Mouse (Mus musculus): ENCODE results near the gene Hnrnph3. TPM values are rescaled to one million over a fixed set of nuclear protein-coding genes. Genes with fewer than 3 reads are reported as not detected.

Hnrnph3 gene
- polyA plus RNA-seq (2016; fragmentation: Nextera tagmentation; extraction: Ambion mirVana) = 37.0 and 43.2 TPM in 2 replicates

GRCm38 (mm10) chr10:63023749-63024579 lies at the start of gene Hnrnph3, which contains the start of gene Pbld2:
Hnrnph3 (minus strand) TSS chr10:63024217.
Pbld2 (plus strand) TSS chr10:63024315.
- under 1% methylated on average over 67 of the region's 69 CpGs for WGBS (ENCODE audit: insufficient replicate concordance)

GRCm38 (mm10) chr10:63065988-63066387 lies 42.0 kb upstream of the Hnrnph3 start:
- H3K9ac ChIP-seq = no peak overlapping the region
- 13% methylated on average over 5 of the region's 5 CpGs for WGBS (ENCODE audit: insufficient replicate concordance)
- no peaks in the 10 kb centered on the region for H3K27me3 ChIP-seq (replicated peaks)
- H3K36me3 ChIP-seq = no peaks in the 10 kb centered on the region
- H3K4me3 ChIP-seq = no peak overlapping the region
- H3K4me2 ChIP-seq = no peak overlapping the region
- no peaks in the 10 kb centered on the region for H3K4me1 ChIP-seq
- ATAC-seq = peak; percentile 44
- no peaks in the 10 kb centered on the region for H3K9me3 ChIP-seq (replicated peaks)
- no peak overlapping the region for H3K27ac ChIP-seq

More at GRCm38 (mm10) chr10:63023749-63024579, at the start of gene Hnrnph3, which contains the start of gene Pbld2:
- no peaks in the 10 kb centered on the region for H3K27me3 ChIP-seq (replicated peaks)
- ATAC-seq = peak; percentile 92
- H3K9me3 ChIP-seq (replicated peaks) = no peaks in the 10 kb centered on the region
- H3K4me2 ChIP-seq = peak within 1 kb of the TSS; percentile 88
- peak within 1 kb of the TSS; percentile 98 for H3K9ac ChIP-seq
- H3K36me3 ChIP-seq = no peaks in the 10 kb centered on the region; the same call in 1 of the 2 replicates
- peak within 1 kb of the TSS; percentile 99 for H3K27ac ChIP-seq
- H3K4me1 ChIP-seq = peaks cover 44% of the 10 kb centered on the region
- peak within 1 kb of the TSS; percentile 95 for H3K4me3 ChIP-seq

- Histone ChIP-seq H3K9me3 (replicated peaks) (no peaks in the 10 kb centered on the region), H3K27me3 (replicated peaks) (no peaks in the 10 kb centered on the region), H3K4me1 (no peaks in the 10 kb centered on the region), H3K4me2 (no peak overlapping the region), H3K36me3 (no peaks in the 10 kb centered on the region), H3K27ac (no peak overlapping the region), H3K4me3 (no peak overlapping the region), H3K9ac (no peak overlapping the region)
- ATAC-seq = no peak
- 56% methylated on average over 8 of the region's 8 CpGs for WGBS (ENCODE audit: insufficient replicate concordance)
Observed at GRCm38 (mm10) chr10:63065561-63065960, 41.5 kb upstream of the Hnrnph3 start.

- H3K36me3 ChIP-seq = no peaks in the 10 kb centered on the region
Observed at GRCm38 (mm10) chr10:63064516-63064915, 40.5 kb upstream of the Hnrnph3 start.

GRCm38 (mm10) chr10:63063365-63063764 lies 39.3 kb upstream of the Hnrnph3 start:
- WGBS (ENCODE audit: insufficient replicate concordance) = 67% methylated on average over 7 of the region's 7 CpGs
- Histone ChIP-seq H3K4me1 (no peaks in the 10 kb centered on the region), H3K4me2 (no peak overlapping the region), H3K27ac (no peak overlapping the region), H3K4me3 (no peak overlapping the region), H3K36me3 (no peaks in the 10 kb centered on the region), H3K9me3 (replicated peaks) (no peaks in the 10 kb centered on the region), H3K27me3 (replicated peaks) (no peaks in the 10 kb centered on the region), H3K9ac (no peak overlapping the region)
- ATAC-seq = peak; percentile 33; the same call in 1 of the 2 replicates

More at GRCm38 (mm10) chr10:63064516-63064915, 40.5 kb upstream of the Hnrnph3 start:
- Histone ChIP-seq H3K4me1 (no peaks in the 10 kb centered on the region), H3K4me3 (no peak overlapping the region), H3K27me3 (replicated peaks) (no peaks in the 10 kb centered on the region), H3K27ac (no peak overlapping the region), H3K9ac (no peak overlapping the region), H3K4me2 (no peak overlapping the region), H3K9me3 (replicated peaks) (no peaks in the 10 kb centered on the region)
- no peak for ATAC-seq
- WGBS (ENCODE audit: insufficient replicate concordance) = 69% methylated on average over 9 of the region's 9 CpGs

GRCm38 (mm10) chr10:63062696-63063095 lies 38.7 kb upstream of the Hnrnph3 start:
- Histone ChIP-seq H3K4me3 (no peak overlapping the region), H3K27me3 (replicated peaks) (0 out of 2 replicates have a peak, but pooled peaks cover 3% of the 10 kb centered on the region), H3K9ac (no peak overlapping the region), H3K36me3 (no peaks in the 10 kb centered on the region), H3K27ac (no peak overlapping the region), H3K4me2 (no peak overlapping the region), H3K9me3 (replicated peaks) (no peaks in the 10 kb centered on the region), H3K4me1 (no peaks in the 10 kb centered on the region)
- ATAC-seq = no peak
- WGBS (ENCODE audit: insufficient replicate concordance) = 79% methylated on average over 5 of the region's 5 CpGs

GRCm38 (mm10) chr10:63061266-63061665 lies 37.2 kb upstream of the Hnrnph3 start:
- Histone ChIP-seq H3K4me2 (no peak overlapping the region), H3K4me3 (no peak overlapping the region), H3K27ac (no peak overlapping the region), H3K36me3 (no peaks in the 10 kb centered on the region), H3K9ac (no peak overlapping the region), H3K27me3 (replicated peaks) (peaks cover 15% of the 10 kb centered on the region; the same call in 1 of the 2 replicates), H3K9me3 (replicated peaks) (no peaks in the 10 kb centered on the region), H3K4me1 (no peaks in the 10 kb centered on the region)
- ATAC-seq = 0 out of 2 replicates have a peak, but pooled peaks have one; percentile 48
- WGBS (ENCODE audit: insufficient replicate concordance) = 61% methylated on average over 12 of the region's 12 CpGs

- Histone ChIP-seq H3K9ac (no peak overlapping the region), H3K36me3 (no peaks in the 10 kb centered on the region), H3K4me2 (no peak overlapping the region), H3K9me3 (replicated peaks) (no peaks in the 10 kb centered on the region), H3K4me3 (no peak overlapping the region), H3K4me1 (no peaks in the 10 kb centered on the region), H3K27ac (no peak overlapping the region), H3K27me3 (replicated peaks) (peaks cover 17% of the 10 kb centered on the region; the same call in 1 of the 2 replicates)
- 68% methylated on average over 11 of the region's 11 CpGs for WGBS (ENCODE audit: insufficient replicate concordance)
- ATAC-seq = no peak
Observed at GRCm38 (mm10) chr10:63060406-63060805, 36.4 kb upstream of the Hnrnph3 start.

- H3K9ac ChIP-seq = no peak within 1 kb of the TSS
- no peaks in the 10 kb centered on the region for H3K9me3 ChIP-seq (replicated peaks)
- 44% methylated on average over 2 of the region's 2 CpGs for WGBS (ENCODE audit: insufficient replicate concordance)
- no peaks in the 10 kb centered on the region for H3K36me3 ChIP-seq
- no peaks in the 10 kb centered on the region for H3K4me1 ChIP-seq
- ATAC-seq = no peak
- no peak within 1 kb of the TSS for H3K27ac ChIP-seq
- peaks cover 17% of the 10 kb centered on the region; the same call in 1 of the 2 replicates for H3K27me3 ChIP-seq (replicated peaks)
- H3K4me3 ChIP-seq = no peak within 1 kb of the TSS
- no peak within 1 kb of the TSS for H3K4me2 ChIP-seq
Observed at GRCm38 (mm10) chr10:63059862-63060261, 35.8 kb upstream of the Hnrnph3 start, which contains the start of gene Pbld1. Pbld1 (plus strand) TSS chr10:63060162.

GRCm38 (mm10) chr10:63056966-63057750 lies 33.1 kb upstream of the Hnrnph3 start:
- no peak overlapping the region for H3K9ac ChIP-seq
- H3K4me1 ChIP-seq = no peaks in the 10 kb centered on the region
- H3K4me2 ChIP-seq = no peak overlapping the region
- no peaks in the 10 kb centered on the region for H3K9me3 ChIP-seq (replicated peaks)
- no peak overlapping the region for H3K4me3 ChIP-seq
- WGBS (ENCODE audit: insufficient replicate concordance) = 41% methylated on average over 24 of the region's 24 CpGs
- H3K27ac ChIP-seq = no peak overlapping the region
- H3K36me3 ChIP-seq = no peaks in the 10 kb centered on the region
- peaks cover 24% of the 10 kb centered on the region; the same call in 1 of the 2 replicates for H3K27me3 ChIP-seq (replicated peaks)
- ATAC-seq = no peak

GRCm38 (mm10) chr10:63054586-63054985 lies 30.6 kb upstream of the Hnrnph3 start:
- Histone ChIP-seq H3K27me3 (replicated peaks) (peaks cover 24% of the 10 kb centered on the region; the same call in 1 of the 2 replicates), H3K9ac (no peak overlapping the region), H3K4me1 (no peaks in the 10 kb centered on the region), H3K4me2 (no peak overlapping the region), H3K27ac (no peak overlapping the region), H3K9me3 (replicated peaks) (no peaks in the 10 kb centered on the region), H3K4me3 (no peak overlapping the region), H3K36me3 (no peaks in the 10 kb centered on the region)
- ATAC-seq = no peak
- WGBS (ENCODE audit: insufficient replicate concordance) = 57% methylated on average over 2 of the region's 2 CpGs

Data from liver, embryonic 12.5 days (tissue).